Mouse (Mus musculus) urinary bladder, postnatal 14 days (tissue): Measurements from ENCODE around the gene Ercc6.
A peak's percentile ranks its signal among the peaks of the same experiment; 100 is the strongest.

Source experiments
- DNase-seq: peaks from one replicate; pipeline ENCODE4 v3.0.0; 2021; ENCODE audit warnings: low spot score

The Ercc6 gene

DNA sequence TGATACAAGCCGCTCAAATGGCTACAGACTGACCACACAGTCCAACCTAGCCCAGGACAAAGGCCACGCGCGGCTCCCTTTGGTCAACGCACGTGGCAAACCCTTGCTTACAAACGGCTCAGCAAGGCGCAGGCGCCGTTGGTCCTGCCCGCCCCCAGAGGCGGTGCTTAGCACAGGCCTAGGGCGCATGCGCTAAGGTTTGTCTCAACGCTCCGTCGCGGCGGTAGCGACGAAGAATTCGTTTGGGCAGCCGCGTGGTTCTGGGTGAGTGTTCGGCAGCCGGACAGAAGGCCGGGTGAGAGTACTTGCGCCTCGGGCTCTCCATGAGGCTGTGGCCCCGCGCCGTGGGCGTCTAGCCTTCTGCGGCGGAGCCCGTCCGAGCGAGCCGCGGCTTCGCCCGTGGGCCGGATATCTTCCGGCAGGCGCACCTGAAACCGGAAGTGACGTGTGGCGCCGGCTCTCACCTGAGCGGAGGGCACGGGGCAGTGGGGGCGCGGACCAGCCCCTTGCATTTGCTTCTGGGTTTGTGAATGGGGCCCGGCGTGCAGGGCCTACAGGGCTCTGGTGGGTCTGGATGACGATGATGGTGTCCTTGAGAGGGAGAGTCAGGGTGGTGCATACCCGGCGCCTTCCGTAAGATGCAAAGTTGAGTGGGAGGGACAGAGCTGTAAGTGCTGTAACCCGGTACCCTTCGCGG is at the start of gene Ercc6:
TSS of gene Ercc6 (plus strand) at position 186 of the 697 bp plus-strand sequence.
- peak; percentile 93 for DNase-seq

DNA sequence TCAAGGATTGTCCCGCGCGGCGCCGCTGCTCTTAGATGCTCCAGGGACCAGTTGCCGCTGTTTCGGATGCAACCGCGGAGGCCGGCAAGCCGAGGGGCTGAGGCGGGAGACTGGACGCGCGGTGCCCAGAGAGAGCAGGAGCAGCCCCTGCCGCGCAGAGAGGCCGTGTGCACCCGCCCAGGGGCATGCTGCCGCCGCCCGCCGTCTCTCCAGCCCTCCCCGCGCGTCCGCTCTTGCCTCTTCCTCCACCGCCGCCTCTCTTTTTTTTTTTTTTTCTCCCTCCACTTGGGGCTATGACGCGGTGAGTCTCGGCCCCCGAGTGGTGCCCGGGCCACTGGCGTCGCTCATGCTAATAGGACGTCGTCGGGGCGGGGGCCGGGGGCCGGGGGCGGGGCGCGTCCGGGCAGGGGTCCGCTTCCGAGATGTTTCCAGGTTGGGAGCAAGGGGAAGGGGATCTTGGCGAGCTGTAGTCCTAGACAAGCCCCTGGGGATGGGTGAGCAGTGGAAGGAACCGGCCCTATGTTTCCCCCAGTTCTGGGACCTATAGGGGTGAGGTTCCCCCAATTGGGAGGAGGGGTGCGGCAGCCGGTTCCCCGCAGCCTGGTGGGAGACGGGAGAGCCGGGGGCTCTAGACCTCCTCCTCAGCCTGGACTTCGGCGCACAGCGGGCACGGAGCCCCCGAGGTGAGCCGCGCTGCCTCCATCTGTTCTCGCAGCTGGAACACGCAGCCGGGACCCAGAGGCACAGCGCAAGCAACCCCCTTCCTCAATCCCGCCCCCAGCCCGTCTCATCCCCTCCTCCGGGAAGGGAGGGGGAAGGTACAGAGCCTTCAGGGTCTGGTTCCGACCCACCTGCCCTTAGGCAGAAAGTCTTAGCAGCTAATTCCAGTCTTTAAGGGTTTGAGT is 48.5 kb upstream of the Ercc6 start, which contains the start of gene Slc18a3:
TSS of gene Slc18a3 (minus strand) at position 250 of the 905 bp plus-strand sequence.
- DNase-seq = no peak

- no peak for DNase-seq
Observed at GRCm38 (mm10) chr14:32465506-32465870, 47.8 kb upstream of the Ercc6 start.

- DNase-seq = no peak
Observed at GRCm38 (mm10) chr14:32465889-32466288, 47.4 kb upstream of the Ercc6 start, which contains the start of gene Chat. TSS of gene Chat (minus strand) at chr14:32465989.

DNA sequence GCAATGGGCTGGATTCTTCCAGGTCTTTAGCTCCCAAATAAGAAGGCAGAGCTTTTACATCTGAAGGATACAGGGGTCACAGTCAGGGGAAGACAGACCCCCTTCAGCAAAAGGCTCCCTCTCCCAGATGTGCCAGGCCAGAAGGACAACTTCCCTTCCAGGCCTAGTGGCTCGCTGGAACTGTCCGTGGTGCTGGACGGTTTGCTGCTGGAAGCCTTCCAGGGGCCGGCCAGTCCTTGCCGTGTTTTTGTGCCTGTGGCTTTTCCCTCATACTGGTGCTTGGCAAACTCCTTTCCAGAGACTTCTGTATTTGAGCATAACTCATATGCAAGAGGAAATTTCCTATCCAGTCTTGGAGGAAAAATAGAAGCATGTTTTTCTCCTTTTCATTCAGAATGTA is 45.7 kb upstream of the Ercc6 start:
- DNase-seq = peak; percentile 55

GRCm38 (mm10) chr14:32472996-32473395 is 40.3 kb upstream of the Ercc6 start:
- DNase-seq = peak; percentile 35

DNA sequence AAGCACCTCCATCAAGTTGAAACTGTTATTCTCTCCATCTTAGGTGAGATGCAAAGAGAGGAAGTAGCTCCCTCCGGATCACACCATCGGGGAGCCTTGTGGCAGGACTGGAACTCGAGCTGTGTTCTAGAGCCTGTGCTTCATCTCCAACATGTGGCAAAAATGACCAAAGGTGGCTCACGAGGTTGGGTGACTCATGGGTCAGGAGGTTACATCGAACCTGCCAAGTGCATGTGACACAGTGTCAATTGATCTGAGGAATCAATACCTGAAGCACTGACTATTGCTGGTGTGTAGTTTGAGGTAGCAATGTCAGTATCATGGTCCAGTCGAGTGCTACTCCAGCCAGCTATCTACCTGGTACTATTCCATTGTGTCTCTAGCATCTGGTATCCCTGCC is 36.8 kb upstream of the Ercc6 start:
- DNase-seq = no peak

GRCm38 (mm10) chr14:32477581-32477980 is 35.7 kb upstream of the Ercc6 start:
- DNase-seq = no peak

- DNase-seq = no peak
Observed at GRCm38 (mm10) chr14:32482061-32482460, 31.3 kb upstream of the Ercc6 start.

DNA sequence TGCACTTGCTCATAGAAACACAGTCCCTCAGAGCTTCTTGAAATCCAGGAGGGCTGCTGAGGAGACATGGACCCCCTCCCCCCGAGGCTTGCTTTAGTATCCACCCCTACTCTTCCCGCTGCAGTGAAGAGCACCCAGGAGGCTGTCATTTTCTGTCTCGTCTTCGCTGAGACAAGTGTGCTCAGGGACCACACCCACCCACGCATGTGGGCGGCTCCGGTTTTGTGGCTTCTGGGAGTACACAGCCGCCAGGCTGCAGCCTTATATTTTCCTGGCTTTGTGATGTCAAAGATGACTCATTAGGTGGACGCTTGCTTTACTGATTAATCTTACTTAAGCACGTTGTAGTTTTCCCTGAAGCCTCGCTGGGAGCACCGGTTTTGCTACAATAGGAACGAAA is 20.8 kb upstream of the Ercc6 start:
- DNase-seq = no peak

- DNase-seq = peak; percentile 12
Observed at GRCm38 (mm10) chr14:32496115-32496850, 17.0 kb upstream of the Ercc6 start.

GRCm38 (mm10) chr14:32501303-32501702 is 12.0 kb upstream of the Ercc6 start:
- DNase-seq = no peak

GRCm38 (mm10) chr14:32502764-32503688 is 10.3 kb upstream of the Ercc6 start:
- no peak for DNase-seq

- no peak for DNase-seq
Observed at GRCm38 (mm10) chr14:32503897-32504296, 9.4 kb upstream of the Ercc6 start.

GRCm38 (mm10) chr14:32506329-32506728 is 7.0 kb upstream of the Ercc6 start:
- DNase-seq = no peak

DNA sequence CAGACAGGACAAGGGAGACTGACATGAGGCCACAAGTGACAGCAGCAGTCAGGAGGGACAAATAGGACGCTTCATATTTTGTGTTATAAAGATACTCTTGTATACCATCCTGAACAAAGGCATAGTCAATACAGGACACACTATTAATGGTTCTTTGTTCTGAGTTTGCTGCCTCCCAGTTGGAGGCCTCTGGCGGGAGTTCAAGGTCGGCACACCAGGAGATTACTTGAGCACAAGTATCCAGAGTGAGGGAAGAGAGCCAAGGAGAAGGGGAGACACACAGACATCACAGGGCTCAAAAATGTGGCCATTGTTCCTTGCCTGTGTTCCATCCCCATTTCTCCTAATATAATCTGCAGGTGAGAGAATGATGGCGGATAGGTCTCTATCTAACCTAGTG is 6.1 kb upstream of the Ercc6 start:
- no peak for DNase-seq

DNA sequence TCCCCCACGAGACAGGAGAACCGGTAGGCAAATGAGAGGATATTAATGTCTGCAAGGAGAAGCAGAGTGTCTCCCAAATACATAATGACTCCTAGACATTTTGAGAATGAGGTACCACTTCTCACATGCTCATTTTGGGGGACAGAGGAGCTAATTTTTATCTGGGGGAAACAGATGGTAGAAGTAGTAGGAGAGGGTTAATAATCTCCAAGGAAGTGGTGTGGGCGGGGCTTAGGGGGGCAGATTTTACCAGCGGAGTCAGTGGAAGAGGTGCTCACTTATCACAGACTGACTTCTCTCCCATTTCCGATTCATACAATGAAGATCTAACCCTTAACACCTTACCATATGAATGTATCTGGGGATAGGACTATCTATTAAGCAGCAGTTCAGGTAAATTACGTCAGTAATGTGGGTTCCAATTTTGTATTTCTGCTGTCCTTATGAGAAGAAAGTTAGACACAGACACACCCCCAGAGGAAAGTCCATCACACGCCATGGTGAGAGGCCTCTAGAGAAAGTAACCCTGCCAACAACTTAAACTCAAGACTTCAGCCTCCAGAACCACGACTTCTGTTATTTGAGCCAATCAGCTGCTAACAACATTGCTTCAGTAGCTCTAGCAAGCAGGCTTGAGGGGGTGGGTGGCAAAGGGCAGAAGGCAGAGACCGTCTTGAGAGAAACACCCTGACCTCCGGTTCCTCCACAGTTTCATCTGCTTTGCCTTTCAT is 5.1 kb upstream of the Ercc6 start:
- no peak for DNase-seq

- no peak for DNase-seq
Observed at GRCm38 (mm10) chr14:32509443-32509961, 3.8 kb upstream of the Ercc6 start.

- DNase-seq = no peak
Observed at GRCm38 (mm10) chr14:32512912-32513311, 409 bp upstream of the Ercc6 start.

DNA sequence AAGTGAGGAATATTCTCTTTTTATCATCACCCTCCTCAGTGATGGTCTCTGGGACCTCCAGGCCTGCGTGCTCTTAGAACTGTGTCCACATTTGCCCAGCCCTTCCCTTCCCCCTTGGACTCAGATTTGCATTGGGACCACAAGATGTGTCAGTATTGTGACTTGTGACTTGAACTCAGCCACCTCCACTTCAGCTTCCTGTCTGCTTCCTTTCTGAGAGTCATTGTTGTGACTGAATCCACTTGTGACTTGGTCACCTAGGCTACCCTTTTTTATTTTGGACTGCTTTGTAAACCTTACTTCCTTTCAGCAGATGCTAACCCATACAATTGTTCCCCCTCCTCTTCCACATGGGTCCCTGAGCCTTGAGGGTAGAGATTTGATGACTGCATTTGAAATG is 2.8 kb downstream of the Ercc6 start:
- DNase-seq = no peak
